Mouse (Mus musculus): Measurements from ENCODE around the gene Zfyve16. TPM values are rescaled to one million over a fixed set of nuclear protein-coding genes. Genes with fewer than 3 reads are reported as not detected.

Gene Zfyve16
- polyA plus RNA-seq, 1 experiment from 2014 or later = 3.5 TPM

GRCm38 (mm10) chr13:92483852-92484463 is 46.7 kb downstream of the Zfyve16 start, which contains the start of gene Fam151b:
TSS of gene Fam151b (minus strand) at chr13:92484015.
- Histone ChIP-seq H3K4me3 (ENCODE audit: low read depth, low read length) (peak within 1 kb of the TSS; percentile 49), H3K9me3 (ENCODE audit: control insufficient read depth) (no peaks in the 10 kb centered on the region), H3K4me1 (replicated peaks; ENCODE audit: control insufficient read depth, insufficient read depth, low read length) (no peaks in the 10 kb centered on the region), H3K9ac (ENCODE audit: low read depth, low read length) (peak within 1 kb of the TSS; percentile 26; the same call in 1 of the 2 replicates), H3K36me3 (ENCODE audit: control insufficient read depth, insufficient read depth) (no peaks in the 10 kb centered on the region), H3K4me2 (replicated peaks; ENCODE audit: low read depth) (peak within 1 kb of the TSS; percentile 68), H3K27me3 (replicated peaks; ENCODE audit: control insufficient read depth, insufficient read depth, low read length) (no peaks in the 10 kb centered on the region), H3K27ac (ENCODE audit: low read depth, low read length) (0 out of 2 replicates have a peak within 1 kb of the TSS, but pooled peaks have one; percentile 0)
- no peak for TF ChIP-seq CTCF (IDR thresholded peaks at IDR 0.05; ENCODE audit: low read depth)
- WGBS = 6% methylated on average over 19 of the region's 19 CpGs
- peak; percentile 100 for ATAC-seq

GRCm38 (mm10) chr13:92483348-92483747 is 47.3 kb downstream of the Zfyve16 start:
- Histone ChIP-seq H3K4me2 (replicated peaks; ENCODE audit: low read depth) (peak overlapping the region; percentile 68), H3K4me3 (ENCODE audit: low read depth, low read length) (peak overlapping the region; percentile 49), H3K4me1 (replicated peaks; ENCODE audit: control insufficient read depth, insufficient read depth, low read length) (no peaks in the 10 kb centered on the region), H3K9ac (ENCODE audit: low read depth, low read length) (0 out of 2 replicates have a peak overlapping the region, but pooled peaks have one; percentile 26), H3K36me3 (ENCODE audit: control insufficient read depth, insufficient read depth) (no peaks in the 10 kb centered on the region), H3K27ac (ENCODE audit: low read depth, low read length) (no peak overlapping the region), H3K9me3 (ENCODE audit: control insufficient read depth) (no peaks in the 10 kb centered on the region), H3K27me3 (replicated peaks; ENCODE audit: control insufficient read depth, insufficient read depth, low read length) (no peaks in the 10 kb centered on the region)
- WGBS = 8% methylated on average over 3 of the region's 3 CpGs
- ATAC-seq = peak; percentile 61; the same call in 1 of the 2 replicates
- TF ChIP-seq CTCF (IDR thresholded peaks at IDR 0.05; ENCODE audit: low read depth) = peak; percentile 81

DNA sequence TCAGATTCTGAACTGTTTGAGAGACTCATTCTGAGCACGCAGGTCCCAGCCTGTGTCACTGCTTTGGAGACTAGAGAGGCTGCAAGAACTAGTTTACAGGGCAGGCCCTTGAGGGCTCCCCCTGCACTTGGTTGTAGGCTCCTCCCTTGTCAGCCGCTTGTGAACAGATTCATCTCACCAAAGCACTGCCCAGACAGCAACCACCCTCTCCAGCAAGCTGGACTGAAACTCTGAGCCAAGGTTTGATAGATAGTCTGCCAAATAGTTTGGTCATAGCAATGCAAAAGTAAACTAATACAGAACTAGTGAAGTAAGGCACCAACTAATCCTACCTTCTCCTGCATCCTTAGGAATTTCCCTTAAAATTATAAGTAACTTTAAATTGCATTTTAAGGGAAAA is 60.5 kb downstream of the Zfyve16 start:
- Histone ChIP-seq H3K27me3 (replicated peaks; ENCODE audit: control insufficient read depth, insufficient read depth, low read length) (no peaks in the 10 kb centered on the region), H3K9me3 (ENCODE audit: control insufficient read depth) (no peaks in the 10 kb centered on the region), H3K9ac (ENCODE audit: low read depth, low read length) (no peak overlapping the region), H3K36me3 (ENCODE audit: control insufficient read depth, insufficient read depth) (peaks cover 7% of the 10 kb centered on the region; the same call in 1 of the 2 replicates), H3K4me3 (ENCODE audit: low read depth, low read length) (no peak overlapping the region), H3K27ac (ENCODE audit: low read depth, low read length) (no peak overlapping the region), H3K4me2 (replicated peaks; ENCODE audit: low read depth) (no peak overlapping the region), H3K4me1 (replicated peaks; ENCODE audit: control insufficient read depth, insufficient read depth, low read length) (no peaks in the 10 kb centered on the region)
- no peak for TF ChIP-seq CTCF (IDR thresholded peaks at IDR 0.05; ENCODE audit: low read depth)
- no peak for ATAC-seq
- WGBS = 76% methylated on average over 2 of the region's 2 CpGs

DNA sequence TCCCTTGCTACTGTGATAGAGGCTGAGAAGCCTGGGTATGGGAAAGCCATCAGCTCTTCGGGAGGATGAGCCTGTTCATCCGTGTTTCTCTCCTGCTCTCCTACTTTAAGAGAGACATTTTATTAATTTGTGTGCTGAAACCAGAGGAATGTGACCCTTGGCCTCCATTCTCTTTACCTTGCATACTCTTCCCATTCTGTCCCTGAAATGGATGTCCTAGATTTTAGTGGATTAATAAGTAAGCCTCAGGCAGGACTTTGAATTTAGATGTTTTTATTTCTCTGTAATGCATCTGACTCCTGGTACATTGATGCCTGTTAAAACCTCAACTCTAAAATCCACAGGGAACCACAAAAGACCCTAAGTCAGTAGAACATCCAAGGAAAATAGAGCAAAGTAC is 61.3 kb downstream of the Zfyve16 start:
- no peaks in the 10 kb centered on the region for H3K27me3 ChIP-seq (replicated peaks; ENCODE audit: control insufficient read depth, insufficient read depth, low read length)
- H3K9me3 ChIP-seq (ENCODE audit: control insufficient read depth) = no peaks in the 10 kb centered on the region
- H3K27ac ChIP-seq (ENCODE audit: low read depth, low read length) = no peak overlapping the region
- no peak overlapping the region for H3K4me3 ChIP-seq (ENCODE audit: low read depth, low read length)
- no peaks in the 10 kb centered on the region for H3K4me1 ChIP-seq (replicated peaks; ENCODE audit: control insufficient read depth, insufficient read depth, low read length)
- 45% methylated on average over 2 of the region's 2 CpGs for WGBS
- H3K9ac ChIP-seq (ENCODE audit: low read depth, low read length) = no peak overlapping the region
- no peak for ATAC-seq
- peaks cover 7% of the 10 kb centered on the region; the same call in 1 of the 2 replicates for H3K36me3 ChIP-seq (ENCODE audit: control insufficient read depth, insufficient read depth)
- H3K4me2 ChIP-seq (replicated peaks; ENCODE audit: low read depth) = no peak overlapping the region
- no peak for TF ChIP-seq CTCF (IDR thresholded peaks at IDR 0.05; ENCODE audit: low read depth)

- TF ChIP-seq CTCF (IDR thresholded peaks at IDR 0.05; ENCODE audit: low read depth) = no peak
- Histone ChIP-seq H3K9me3 (ENCODE audit: control insufficient read depth) (no peaks in the 10 kb centered on the region), H3K9ac (ENCODE audit: low read depth, low read length) (no peak overlapping the region), H3K4me1 (replicated peaks; ENCODE audit: control insufficient read depth, insufficient read depth, low read length) (no peaks in the 10 kb centered on the region), H3K4me2 (replicated peaks; ENCODE audit: low read depth) (no peak overlapping the region), H3K27ac (ENCODE audit: low read depth, low read length) (no peak overlapping the region), H3K4me3 (ENCODE audit: low read depth, low read length) (no peak overlapping the region), H3K36me3 (ENCODE audit: control insufficient read depth, insufficient read depth) (peaks cover 6% of the 10 kb centered on the region; the same call in 1 of the 2 replicates), H3K27me3 (replicated peaks; ENCODE audit: control insufficient read depth, insufficient read depth, low read length) (no peaks in the 10 kb centered on the region)
- no peak for ATAC-seq
- WGBS = 73% methylated on average over 9 of the region's 9 CpGs
Measured at GRCm38 (mm10) chr13:92467891-92468290, 62.8 kb downstream of the Zfyve16 start.

GRCm38 (mm10) chr13:92464698-92465097 is 66.0 kb downstream of the Zfyve16 start:
- WGBS = 44% methylated on average over 3 of the region's 3 CpGs
- ATAC-seq = 0 out of 2 replicates have a peak, but pooled peaks have one; percentile 6
- TF ChIP-seq CTCF (IDR thresholded peaks at IDR 0.05; ENCODE audit: low read depth) = no peak
- no peak overlapping the region for H3K4me2 ChIP-seq (replicated peaks; ENCODE audit: low read depth)
- peaks cover 4% of the 10 kb centered on the region; the same call in 1 of the 2 replicates for H3K36me3 ChIP-seq (ENCODE audit: control insufficient read depth, insufficient read depth)
- H3K27ac ChIP-seq (ENCODE audit: low read depth, low read length) = no peak overlapping the region
- H3K4me1 ChIP-seq (replicated peaks; ENCODE audit: control insufficient read depth, insufficient read depth, low read length) = no peaks in the 10 kb centered on the region
- H3K9ac ChIP-seq (ENCODE audit: low read depth, low read length) = no peak overlapping the region
- no peak overlapping the region for H3K4me3 ChIP-seq (ENCODE audit: low read depth, low read length)
- no peaks in the 10 kb centered on the region for H3K27me3 ChIP-seq (replicated peaks; ENCODE audit: control insufficient read depth, insufficient read depth, low read length)
- H3K9me3 ChIP-seq (ENCODE audit: control insufficient read depth) = no peaks in the 10 kb centered on the region
